Mouse (Mus musculus) lung, embryonic 15.5 days (tissue): ENCODE results near the gene Olfr464. TPM values are rescaled to one million over a fixed set of nuclear protein-coding genes. Genes with fewer than 3 reads are reported as not detected.

Experiments
- polyA plus RNA-seq: library from polyadenylated mRNA; unstranded; fragments of >200 nt; fragmentation: Nextera tagmentation; extraction: Ambion mirVana; gene quantifications from 2 replicates; pipeline ENCODE4 v1.2.1, GENCODE M21; 2015

Gene Olfr464
- polyA plus RNA-seq, 1 experiment from 2014 or later, result not detected

Other genes starting within 250 kb of the Olfr464 start
- gene Supt4a, start 183.4 kb downstream of the Olfr464 start, polyA plus RNA-seq, result 144 and 155 TPM in 2 replicates
- gene Tspoap1, start 160.4 kb downstream of the Olfr464 start, polyA plus RNA-seq, result 1.4 and 2.7 TPM in 2 replicates
- 0.71 and 2.4 TPM in 2 replicates for gene Mpo, start 127.4 kb downstream of the Olfr464 start, polyA plus RNA-seq
- gene Lpo, start 92.7 kb downstream of the Olfr464 start, polyA plus RNA-seq, result 0.09 and 0.31 TPM in 2 replicates
- 15.2 and 16.5 TPM in 2 replicates for gene Mks1, start 67.8 kb downstream of the Olfr464 start, polyA plus RNA-seq
- gene Epx, start 45.4 kb downstream of the Olfr464 start, polyA plus RNA-seq, result not detected in 2 replicates
- not detected in 2 replicates for gene Olfr462, start 28.7 kb downstream of the Olfr464 start, polyA plus RNA-seq
- not detected in 2 replicates for gene Olfr463, start 23.6 kb downstream of the Olfr464 start, polyA plus RNA-seq
- 26.1 and 27.6 TPM in 2 replicates for gene Dynll2, start 66.6 kb upstream of the Olfr464 start, polyA plus RNA-seq
- gene Srsf1, start 126.4 kb upstream of the Olfr464 start, polyA plus RNA-seq, result 308 and 313 TPM in 2 replicates
- gene Vezf1, start 147.3 kb upstream of the Olfr464 start, polyA plus RNA-seq, result 37.7 and 39.7 TPM in 2 replicates
- 17.7 and 19.7 TPM in 2 replicates for gene Cuedc1, start 177.1 kb upstream of the Olfr464 start, polyA plus RNA-seq